Mouse (Mus musculus) heart, embryonic 11.5 days (tissue): ENCODE measurements at regions not wholly inside any gene's neighbourhood (a gene's known extent, or its start where the extent isn't known, plus 50 kb on each side); places are given as distances from the start of the nearest gene placed in this dataset.

ENCODE experiments used
- ATAC-seq: fragments of 200-750 bp; cut with Nextera tagmentation; replicated peaks from 2 replicates; pipeline ENCODE4 v1.8.0; 2017; ENCODE audit warnings: moderate library complexity; ENCODE audit not compliant: insufficient number of reproducible peaks, low FRiP score, low TSS enrichment
- H3K27ac ChIP-seq: fragments of 300-500 bp; sonication (generic); 2 replicates; pipeline ENCODE4 v1.5.1; 2014; ENCODE audit warnings: mild to moderate bottlenecking, low read depth, low read length
- H3K27me3 ChIP-seq: fragments of 300-500 bp; sonication (generic); 2 replicates; pipeline ENCODE4 v1.6.1; 2014; ENCODE audit warnings: mild to moderate bottlenecking, low read length, mixed read lengths; ENCODE audit not compliant: control insufficient read depth, insufficient read depth
- H3K36me3 ChIP-seq: fragments of 300-500 bp; sonication (generic); 2 replicates; pipeline ENCODE4 v1.6.1; 2014; ENCODE audit warnings: mild to moderate bottlenecking, low read length, moderate library complexity, mixed read lengths; ENCODE audit not compliant: control insufficient read depth, insufficient read depth
- H3K4me1 ChIP-seq: fragments of 300-500 bp; sonication (generic); 2 replicates; pipeline ENCODE4 v1.6.1; 2014; ENCODE audit warnings: low read length; ENCODE audit not compliant: control insufficient read depth, insufficient read depth
- H3K4me2 ChIP-seq: fragments of 300-500 bp; sonication (generic); 2 replicates; pipeline ENCODE4 v1.6.1; 2014; ENCODE audit warnings: mild to moderate bottlenecking, moderate library complexity
- H3K4me3 ChIP-seq: fragments of 300-500 bp; sonication (generic); 2 replicates; pipeline ENCODE4 v1.5.1; 2014; ENCODE audit warnings: low read depth, low read length
- H3K9ac ChIP-seq: fragments of 300-500 bp; sonication (generic); 2 replicates; pipeline ENCODE4 v1.6.1; 2014; ENCODE audit warnings: mild to moderate bottlenecking, low read depth, low read length, moderate library complexity
- H3K9me3 ChIP-seq: fragments of 300-500 bp; sonication (generic); replicated peaks from 2 replicates; pipeline ENCODE4 v1.6.1; 2016; ENCODE audit warnings: low read length; ENCODE audit not compliant: control insufficient read depth
- WGBS: fragments of 180-500 bp; shearing (Covaris S2); extraction: QIAGEN DNeasy Blood & Tissue Kit; methylation state at CpG from one replicate; pipeline ENCODE4 v1.1.7; 2014; ENCODE audit not compliant: insufficient replicate concordance; 5-methylcytosine and 5-hydroxymethylcytosine counted together

DNA sequence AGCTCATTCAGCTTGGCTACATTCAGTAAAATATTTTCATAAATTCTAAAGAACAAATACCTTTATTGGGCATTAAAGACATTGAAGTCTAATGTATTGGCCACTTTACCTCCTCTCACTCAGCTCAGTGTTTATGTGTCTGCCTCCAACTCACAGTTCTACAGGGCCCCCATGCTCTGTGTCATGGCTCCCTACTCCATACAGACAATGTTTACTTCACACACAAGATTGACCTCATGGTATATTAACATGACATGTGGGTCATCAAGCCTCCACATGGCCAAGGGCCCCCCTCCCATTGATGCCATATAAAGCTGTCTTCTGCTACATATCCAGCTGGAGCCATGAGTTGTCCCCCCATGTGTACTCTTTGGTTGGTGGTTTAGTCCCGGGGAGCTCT is 419.8 kb upstream of the A1bg start:
- 92% methylated on average over 1 of the region's 1 CpGs for WGBS
- no peak for ATAC-seq
- no peak overlapping the region for H3K4me3 ChIP-seq
- H3K9me3 ChIP-seq = no peaks in the 10 kb centered on the region
- no peaks in the 10 kb centered on the region for H3K36me3 ChIP-seq
- no peaks in the 10 kb centered on the region for H3K27me3 ChIP-seq
- H3K4me2 ChIP-seq = no peak overlapping the region
- H3K9ac ChIP-seq = no peak overlapping the region
- H3K4me1 ChIP-seq = no peaks in the 10 kb centered on the region
- no peak overlapping the region for H3K27ac ChIP-seq

DNA sequence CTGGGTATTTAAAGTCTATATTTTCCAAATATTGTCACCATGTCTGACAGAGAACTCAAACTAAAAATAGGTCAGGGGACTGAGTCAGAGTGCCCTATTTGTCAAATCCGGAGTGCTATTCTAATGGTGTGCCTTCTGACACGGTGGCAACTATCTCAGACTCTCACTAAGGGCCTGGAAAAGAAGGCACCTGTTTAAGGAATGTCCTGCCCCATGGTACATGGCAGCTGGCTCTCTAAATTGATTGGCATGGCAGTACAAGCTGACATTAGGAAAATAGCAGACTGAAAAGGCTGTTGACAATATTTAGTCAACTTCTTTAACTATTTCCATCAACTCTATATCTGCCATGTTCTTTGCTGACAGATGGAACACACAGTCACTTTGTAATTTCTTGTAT is 405.1 kb upstream of the A1bg start:
- Histone ChIP-seq H3K4me2 (no peak overlapping the region), H3K27ac (no peak overlapping the region), H3K36me3 (no peaks in the 10 kb centered on the region), H3K27me3 (no peaks in the 10 kb centered on the region), H3K9ac (no peak overlapping the region), H3K4me1 (no peaks in the 10 kb centered on the region), H3K4me3 (no peak overlapping the region), H3K9me3 (no peaks in the 10 kb centered on the region)
- WGBS = 56% methylated on average over 2 of the region's 2 CpGs
- no peak for ATAC-seq

DNA sequence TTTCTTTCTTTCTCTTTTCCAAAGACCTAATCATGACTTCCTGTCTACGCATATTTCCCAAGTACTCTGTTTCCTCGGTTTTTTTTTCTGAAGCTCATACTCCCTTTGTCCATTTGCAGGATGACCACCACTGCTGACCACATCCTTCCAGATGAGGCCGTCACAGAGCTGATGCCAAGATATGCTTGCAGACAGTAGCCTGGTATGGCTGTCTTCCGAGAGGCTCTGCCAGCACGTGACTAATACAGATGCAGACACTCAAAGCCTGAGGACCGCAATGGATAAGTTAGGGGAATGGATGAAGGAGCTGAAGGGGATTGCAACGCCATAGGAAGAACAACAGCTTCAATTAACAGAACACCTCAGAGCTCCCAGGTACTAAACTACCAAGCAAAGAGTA is 399.4 kb upstream of the A1bg start:
- 79% methylated on average over 7 of the region's 7 CpGs for WGBS
- no peak overlapping the region for H3K4me2 ChIP-seq

DNA sequence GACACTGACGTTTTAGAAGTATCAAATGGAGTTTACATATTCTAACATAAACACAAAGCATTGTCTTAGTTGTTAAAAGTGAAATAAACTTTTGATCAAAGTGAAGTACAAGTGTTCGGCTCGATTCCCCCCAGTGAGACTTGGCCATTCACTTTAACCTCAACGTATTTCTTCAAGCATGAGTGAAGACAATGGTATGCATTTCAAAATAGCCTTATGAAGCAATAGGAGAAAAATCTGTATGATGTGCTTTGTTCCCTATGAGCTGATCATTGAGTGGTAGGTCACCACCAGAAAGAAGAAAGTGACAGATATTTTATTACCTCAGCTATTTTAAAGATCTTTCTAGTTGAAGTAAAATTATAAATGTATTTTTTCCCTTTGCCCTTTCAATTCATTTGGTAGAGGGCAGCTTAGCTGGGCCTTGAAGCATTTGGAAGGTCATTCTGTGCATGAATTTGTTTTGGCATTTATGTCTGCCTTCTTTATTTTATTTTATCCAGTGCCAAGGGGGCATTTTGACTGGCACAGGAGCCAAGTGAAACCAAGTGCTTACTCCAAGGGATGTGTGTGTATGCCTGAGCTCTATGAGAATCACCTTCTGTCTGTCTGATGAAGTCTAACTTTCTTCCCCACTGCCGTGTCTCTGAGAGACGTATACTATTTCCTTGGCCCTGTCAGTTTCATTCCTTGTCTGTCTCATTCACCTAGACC is 386.8 kb upstream of the A1bg start:
- H3K27ac ChIP-seq = no peak overlapping the region
- WGBS = 74% methylated on average over 6 of the region's 6 CpGs
- no peak overlapping the region for H3K4me2 ChIP-seq
- H3K4me1 ChIP-seq = no peaks in the 10 kb centered on the region
- H3K27me3 ChIP-seq = no peaks in the 10 kb centered on the region
- no peak overlapping the region for H3K9ac ChIP-seq
- H3K9me3 ChIP-seq = no peaks in the 10 kb centered on the region
- no peaks in the 10 kb centered on the region for H3K36me3 ChIP-seq
- no peak for ATAC-seq
- no peak overlapping the region for H3K4me3 ChIP-seq

More for the DNA sequence above, 399.4 kb upstream of the A1bg start:
- ATAC-seq = no peak
- H3K4me1 ChIP-seq = no peaks in the 10 kb centered on the region
- H3K27ac ChIP-seq = no peak overlapping the region
- no peak overlapping the region for H3K4me3 ChIP-seq
- no peak overlapping the region for H3K9ac ChIP-seq
- H3K27me3 ChIP-seq = no peaks in the 10 kb centered on the region
- no peaks in the 10 kb centered on the region for H3K36me3 ChIP-seq
- no peaks in the 10 kb centered on the region for H3K9me3 ChIP-seq

DNA sequence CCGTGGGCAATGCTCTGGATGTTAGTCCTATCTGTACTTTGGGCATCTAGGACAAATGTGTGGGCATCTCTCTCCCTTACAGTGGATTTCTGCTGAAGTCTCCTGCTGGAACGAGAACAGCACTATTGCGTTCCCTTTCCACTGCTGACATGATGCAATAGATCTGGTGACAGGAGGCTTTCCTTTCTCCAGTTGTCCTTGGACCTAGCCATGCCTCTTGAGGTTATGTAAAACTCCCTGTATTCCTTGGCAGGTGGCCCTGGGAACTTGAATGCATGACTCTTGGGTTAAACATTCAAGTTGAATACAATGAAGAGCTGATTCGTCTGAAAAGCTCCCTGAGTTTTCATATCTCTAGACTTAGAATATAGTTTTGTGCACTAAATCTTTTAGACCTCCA is 386.1 kb upstream of the A1bg start:
- Histone ChIP-seq H3K27ac (no peak overlapping the region), H3K4me1 (no peaks in the 10 kb centered on the region), H3K9me3 (no peaks in the 10 kb centered on the region), H3K9ac (no peak overlapping the region), H3K36me3 (no peaks in the 10 kb centered on the region), H3K4me3 (no peak overlapping the region), H3K27me3 (no peaks in the 10 kb centered on the region), H3K4me2 (no peak overlapping the region)
- 71% methylated on average over 4 of the region's 4 CpGs for WGBS
- no peak for ATAC-seq

DNA sequence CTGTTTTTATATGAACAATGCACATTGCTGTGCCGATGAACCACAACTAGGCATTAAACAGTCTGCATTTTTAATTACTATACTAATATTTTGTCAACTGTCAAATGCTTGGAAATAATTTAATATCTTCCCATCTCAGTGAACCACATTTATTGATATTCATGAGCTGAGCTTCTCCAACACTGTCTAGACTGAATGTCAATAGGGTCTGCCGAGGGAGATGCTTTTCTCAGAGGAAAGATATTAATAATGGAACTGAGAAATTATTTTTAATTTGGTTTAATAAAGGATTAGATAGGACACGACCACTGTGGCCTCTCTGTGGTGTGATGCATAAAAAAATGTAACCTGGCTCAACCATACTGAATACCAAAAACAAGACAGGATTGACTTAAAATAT is 381.7 kb upstream of the A1bg start:
- Histone ChIP-seq H3K27me3 (no peaks in the 10 kb centered on the region), H3K36me3 (no peaks in the 10 kb centered on the region), H3K4me1 (no peaks in the 10 kb centered on the region), H3K27ac (no peak overlapping the region), H3K9me3 (no peaks in the 10 kb centered on the region), H3K4me3 (no peak overlapping the region), H3K9ac (no peak overlapping the region), H3K4me2 (no peak overlapping the region)
- no peak for ATAC-seq
- 72% methylated on average over 3 of the region's 3 CpGs for WGBS

DNA sequence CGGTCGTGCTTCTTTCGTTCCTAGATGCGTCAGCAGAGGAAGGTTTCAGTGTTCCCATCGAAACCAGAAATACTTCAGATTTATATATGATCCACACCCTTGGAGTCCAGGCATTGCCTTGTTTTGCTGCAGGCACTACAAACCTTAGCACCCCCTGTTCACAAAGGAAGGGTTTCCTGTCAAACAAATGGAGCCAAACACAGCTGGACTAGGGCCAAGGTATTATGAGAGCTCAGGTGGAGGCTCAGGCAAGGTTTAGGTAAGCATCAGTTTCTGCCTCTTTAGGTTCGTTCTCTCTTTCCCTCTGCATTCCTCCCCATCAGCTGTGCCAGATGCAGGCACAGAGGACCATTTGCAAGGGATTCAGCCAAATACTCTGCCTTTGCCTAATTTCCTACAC is 377.0 kb upstream of the A1bg start:
- WGBS = 92% methylated on average over 6 of the region's 6 CpGs
- Histone ChIP-seq H3K36me3 (no peaks in the 10 kb centered on the region), H3K4me2 (no peak overlapping the region)

DNA sequence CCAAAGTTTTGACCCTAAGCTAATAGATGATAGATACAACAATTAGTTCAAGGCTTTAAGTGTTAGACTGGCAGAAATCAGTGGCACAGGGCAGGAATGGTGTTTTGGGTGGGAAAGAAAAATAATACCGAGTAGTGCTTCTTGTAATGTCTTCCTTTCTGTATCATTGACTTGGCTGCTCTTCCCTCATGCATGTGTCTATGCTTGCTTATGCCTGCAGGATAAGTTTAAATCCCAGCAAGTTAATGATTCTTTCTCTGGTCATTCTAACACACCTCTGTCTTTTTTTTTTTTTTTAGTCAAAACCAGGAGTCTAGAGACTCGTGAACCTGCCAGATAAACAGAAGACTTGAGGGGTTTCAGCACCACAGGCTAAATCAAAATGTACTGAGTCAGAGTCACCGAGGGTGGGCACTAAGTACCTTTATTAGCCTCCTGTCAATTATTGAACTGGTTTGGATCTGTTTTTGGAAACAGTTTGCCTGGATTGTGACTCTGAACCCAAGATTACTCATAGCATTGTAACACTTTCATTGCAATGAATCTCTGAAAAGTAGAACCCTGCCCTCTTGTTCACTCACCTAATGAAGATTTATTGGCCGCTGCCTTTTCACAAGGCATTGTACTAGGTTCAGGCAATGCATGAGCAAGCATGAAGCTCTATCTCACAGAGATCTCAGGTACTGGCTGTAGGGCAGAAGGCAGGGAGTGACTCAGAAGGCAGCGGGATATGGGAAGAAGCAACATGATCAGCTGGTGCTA is 374.8 kb upstream of the A1bg start:
- Histone ChIP-seq H3K9me3 (no peaks in the 10 kb centered on the region), H3K27me3 (no peaks in the 10 kb centered on the region), H3K36me3 (no peaks in the 10 kb centered on the region), H3K9ac (no peak overlapping the region), H3K27ac (no peak overlapping the region), H3K4me3 (no peak overlapping the region), H3K4me2 (no peak overlapping the region), H3K4me1 (no peaks in the 10 kb centered on the region)
- WGBS = 76% methylated on average over 5 of the region's 5 CpGs
- ATAC-seq = no peak

More for the DNA sequence above, 377.0 kb upstream of the A1bg start:
- Histone ChIP-seq H3K4me1 (no peaks in the 10 kb centered on the region), H3K4me3 (no peak overlapping the region), H3K27ac (no peak overlapping the region), H3K9me3 (no peaks in the 10 kb centered on the region), H3K9ac (no peak overlapping the region), H3K27me3 (no peaks in the 10 kb centered on the region)
- ATAC-seq = no peak

DNA sequence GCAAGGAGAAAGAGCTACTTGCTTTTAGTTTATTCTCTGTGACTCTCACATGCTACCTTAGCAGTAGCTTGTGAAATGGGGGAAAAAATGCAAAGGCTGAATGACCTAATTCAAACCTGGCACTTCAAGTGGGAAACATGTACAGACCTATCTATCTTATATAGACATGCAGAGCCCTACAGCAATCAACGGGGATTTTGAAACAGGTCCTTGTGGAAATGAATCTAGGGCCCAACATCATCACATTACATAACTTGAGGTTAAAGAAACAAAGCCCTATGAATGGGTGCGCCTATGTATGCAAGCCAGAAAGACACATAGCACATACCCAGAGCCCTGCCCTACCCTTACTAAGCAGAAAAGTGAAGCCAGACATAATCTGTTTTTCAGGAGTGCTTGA is 371.8 kb upstream of the A1bg start:
- H3K4me3 ChIP-seq = no peak overlapping the region
- no peaks in the 10 kb centered on the region for H3K36me3 ChIP-seq
- no peak overlapping the region for H3K9ac ChIP-seq
- H3K4me1 ChIP-seq = no peaks in the 10 kb centered on the region
- no peaks in the 10 kb centered on the region for H3K27me3 ChIP-seq
- ATAC-seq = no peak
- no peak overlapping the region for H3K4me2 ChIP-seq
- H3K27ac ChIP-seq = no peak overlapping the region
- no peaks in the 10 kb centered on the region for H3K9me3 ChIP-seq
- WGBS = 83% methylated on average over 2 of the region's 2 CpGs
